Mouse (Mus musculus) spleen, adult 2 months (tissue): ENCODE results near the gene Morn1.

Experiments
- CTCF ChIP-seq: fragments of 200-500 bp; IDR thresholded peaks from 2 replicates; pipeline ENCODE4 v1.5.1; 2011; ENCODE audit warnings: mild to moderate bottlenecking, inconsistent platforms; ENCODE audit not compliant: insufficient read depth, insufficient read length, insufficient replicate concordance; ENCODE audit errors: extremely low read depth
- POLR2A ChIP-seq: fragments of 200-500 bp; IDR thresholded peaks from 2 replicates; pipeline ENCODE4 v1.6.1; 2011; ENCODE audit warnings: low read depth, low read length, inconsistent platforms

DNA sequence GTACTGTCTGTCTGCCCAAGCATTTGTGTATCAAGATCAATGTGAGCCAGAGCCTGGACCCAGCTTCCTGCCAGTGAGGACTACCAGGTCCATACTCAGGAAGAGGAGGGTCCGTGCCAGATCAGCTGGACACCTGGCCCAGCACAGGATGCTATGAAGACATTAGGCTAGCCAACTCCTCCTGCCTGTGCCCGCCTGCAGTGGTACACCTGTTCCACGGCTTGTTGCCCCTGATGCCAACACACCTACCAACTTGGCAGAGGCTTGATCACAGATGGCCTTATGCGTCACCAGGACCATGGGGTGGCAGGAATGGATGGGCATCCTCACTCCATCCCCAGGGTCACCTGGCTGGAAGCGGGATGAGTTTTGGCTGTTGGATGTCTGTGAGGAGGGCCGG, 66.1 kb downstream of the Morn1 start:
- no peak for TF ChIP-seq POLR2A
- no peak for TF ChIP-seq CTCF
